Mouse (Mus musculus): ENCODE results near the gene Fam120b. TPM values are rescaled to one million over a fixed set of nuclear protein-coding genes. Genes with fewer than 3 reads are reported as not detected.

The Fam120b gene
- polyA plus RNA-seq, 1 experiment from 2014 or later: 45.2 TPM

- Histone ChIP-seq H3K4me1 (replicated peaks; ENCODE audit: control insufficient read depth, insufficient read depth, low read length) (peaks cover 35% of the 10 kb centered on the region), H3K36me3 (replicated peaks; ENCODE audit: control insufficient read depth, insufficient read depth) (no peaks in the 10 kb centered on the region), H3K4me2 (replicated peaks) (peak overlapping the region; percentile 25; the same call in 1 of the 2 replicates), H3K9me3 (ENCODE audit: control insufficient read depth, low read length) (no peaks in the 10 kb centered on the region), H3K4me3 (replicated peaks; ENCODE audit: low read length) (no peak overlapping the region), H3K9ac (no peak overlapping the region), H3K27ac (no peak overlapping the region), H3K27me3 (ENCODE audit: control insufficient read depth, insufficient read depth, low read length) (no peaks in the 10 kb centered on the region)
- 3% methylated on average over 15 of the region's 15 CpGs for WGBS
- DNase-seq (ENCODE audit: low spot score) (no peak), ATAC-seq (ENCODE audit: low FRiP score) (no peak)
These were observed 17.4 kb upstream of the Fam120b start for GRCm38 (mm10) chr17:15378413-15379109.

- H3K4me2 ChIP-seq (replicated peaks): peak overlapping the region; percentile 79
- H3K4me3 ChIP-seq (replicated peaks; ENCODE audit: low read length): peak overlapping the region; percentile 37
- no peaks in the 10 kb centered on the region for H3K27me3 ChIP-seq (ENCODE audit: control insufficient read depth, insufficient read depth, low read length)
- no peak for ATAC-seq (ENCODE audit: low FRiP score)
- WGBS: 8% methylated on average over 17 of the region's 17 CpGs
- peak overlapping the region; percentile 59 for H3K9ac ChIP-seq
- no peaks in the 10 kb centered on the region for H3K9me3 ChIP-seq (ENCODE audit: control insufficient read depth, low read length)
- H3K36me3 ChIP-seq (replicated peaks; ENCODE audit: control insufficient read depth, insufficient read depth): no peaks in the 10 kb centered on the region
- H3K27ac ChIP-seq: no peak overlapping the region
- peaks cover 24% of the 10 kb centered on the region for H3K4me1 ChIP-seq (replicated peaks; ENCODE audit: control insufficient read depth, insufficient read depth, low read length)
- peak; percentile 38 for DNase-seq (ENCODE audit: low spot score)
These were observed 16.1 kb upstream of the Fam120b start for GRCm38 (mm10) chr17:15379741-15380526.

- Histone ChIP-seq H3K4me1 (replicated peaks; ENCODE audit: control insufficient read depth, insufficient read depth, low read length) (peaks cover 24% of the 10 kb centered on the region), H3K9ac (peak overlapping the region; percentile 59), H3K36me3 (replicated peaks; ENCODE audit: control insufficient read depth, insufficient read depth) (no peaks in the 10 kb centered on the region), H3K27me3 (ENCODE audit: control insufficient read depth, insufficient read depth, low read length) (no peaks in the 10 kb centered on the region), H3K27ac (peak overlapping the region; percentile 33; the same call in 1 of the 2 replicates), H3K9me3 (ENCODE audit: control insufficient read depth, low read length) (no peaks in the 10 kb centered on the region), H3K4me2 (replicated peaks) (peak overlapping the region; percentile 79), H3K4me3 (replicated peaks; ENCODE audit: low read length) (peak overlapping the region; percentile 37)
- peak; percentile 37 for ATAC-seq (ENCODE audit: low FRiP score)
- under 1% methylated on average over 27 of the region's 27 CpGs for WGBS
- peak; percentile 71 for DNase-seq (ENCODE audit: low spot score)
These were observed 15.4 kb upstream of the Fam120b start for GRCm38 (mm10) chr17:15380641-15381051.

- peaks cover 24% of the 10 kb centered on the region for H3K4me1 ChIP-seq (replicated peaks; ENCODE audit: control insufficient read depth, insufficient read depth, low read length)
- WGBS: 4% methylated on average over 22 of the region's 22 CpGs
- 0 out of 2 replicates have a peak overlapping the region, but pooled peaks have one; percentile 33 for H3K27ac ChIP-seq
- no peaks in the 10 kb centered on the region for H3K36me3 ChIP-seq (replicated peaks; ENCODE audit: control insufficient read depth, insufficient read depth)
- H3K9ac ChIP-seq: peak overlapping the region; percentile 59
- no peaks in the 10 kb centered on the region for H3K9me3 ChIP-seq (ENCODE audit: control insufficient read depth, low read length)
- ATAC-seq (ENCODE audit: low FRiP score) (peak; percentile 38), DNase-seq (ENCODE audit: low spot score) (no peak)
- H3K27me3 ChIP-seq (ENCODE audit: control insufficient read depth, insufficient read depth, low read length): no peaks in the 10 kb centered on the region
- H3K4me3 ChIP-seq (replicated peaks; ENCODE audit: low read length): peak overlapping the region; percentile 37
- H3K4me2 ChIP-seq (replicated peaks): peak overlapping the region; percentile 79
These were observed 14.7 kb upstream of the Fam120b start for GRCm38 (mm10) chr17:15381092-15381860.

- no peaks in the 10 kb centered on the region for H3K36me3 ChIP-seq (replicated peaks; ENCODE audit: control insufficient read depth, insufficient read depth)
- no peak overlapping the region for H3K27ac ChIP-seq
- peak overlapping the region; percentile 79; the same call in 1 of the 2 replicates for H3K4me2 ChIP-seq (replicated peaks)
- no peak overlapping the region for H3K4me3 ChIP-seq (replicated peaks; ENCODE audit: low read length)
- no peaks in the 10 kb centered on the region for H3K9me3 ChIP-seq (ENCODE audit: control insufficient read depth, low read length)
- 11% methylated on average over 7 of the region's 7 CpGs for WGBS
- ATAC-seq (ENCODE audit: low FRiP score) (no peak), DNase-seq (ENCODE audit: low spot score) (no peak)
- 0 out of 2 replicates have a peak, but pooled peaks cover 4% of the 10 kb centered on the region for H3K27me3 ChIP-seq (ENCODE audit: control insufficient read depth, insufficient read depth, low read length)
- peaks cover 24% of the 10 kb centered on the region for H3K4me1 ChIP-seq (replicated peaks; ENCODE audit: control insufficient read depth, insufficient read depth, low read length)
- no peak overlapping the region for H3K9ac ChIP-seq
These were observed 13.9 kb upstream of the Fam120b start for GRCm38 (mm10) chr17:15381869-15382660.

- Histone ChIP-seq H3K27ac (no peak overlapping the region), H3K36me3 (replicated peaks; ENCODE audit: control insufficient read depth, insufficient read depth) (no peaks in the 10 kb centered on the region), H3K4me3 (replicated peaks; ENCODE audit: low read length) (no peak overlapping the region), H3K4me1 (replicated peaks; ENCODE audit: control insufficient read depth, insufficient read depth, low read length) (peaks cover 18% of the 10 kb centered on the region), H3K9me3 (ENCODE audit: control insufficient read depth, low read length) (no peaks in the 10 kb centered on the region), H3K27me3 (ENCODE audit: control insufficient read depth, insufficient read depth, low read length) (0 out of 2 replicates have a peak, but pooled peaks cover 4% of the 10 kb centered on the region), H3K9ac (no peak overlapping the region), H3K4me2 (replicated peaks) (no peak overlapping the region)
- WGBS: 96% methylated on average over 5 of the region's 5 CpGs
- DNase-seq (ENCODE audit: low spot score) (no peak), ATAC-seq (ENCODE audit: low FRiP score) (no peak)
These were observed 12.6 kb upstream of the Fam120b start for GRCm38 (mm10) chr17:15383360-15383759.

GRCm38 (mm10) chr17:15388892-15389291 is 7.1 kb upstream of the Fam120b start:
- WGBS: 78% methylated on average over 4 of the region's 4 CpGs
- no peak for ATAC-seq (ENCODE audit: low FRiP score)
- Histone ChIP-seq H3K9me3 (ENCODE audit: control insufficient read depth, low read length) (no peaks in the 10 kb centered on the region), H3K9ac (no peak overlapping the region), H3K4me1 (replicated peaks; ENCODE audit: control insufficient read depth, insufficient read depth, low read length) (no peaks in the 10 kb centered on the region), H3K27me3 (ENCODE audit: control insufficient read depth, insufficient read depth, low read length) (0 out of 2 replicates have a peak, but pooled peaks cover 4% of the 10 kb centered on the region), H3K4me2 (replicated peaks) (no peak overlapping the region), H3K4me3 (replicated peaks; ENCODE audit: low read length) (no peak overlapping the region), H3K36me3 (replicated peaks; ENCODE audit: control insufficient read depth, insufficient read depth) (no peaks in the 10 kb centered on the region), H3K27ac (no peak overlapping the region)
- no peak for DNase-seq (ENCODE audit: low spot score)

GRCm38 (mm10) chr17:15389356-15389755 is 6.6 kb upstream of the Fam120b start:
- WGBS: 81% methylated on average over 8 of the region's 8 CpGs
- Histone ChIP-seq H3K4me1 (replicated peaks; ENCODE audit: control insufficient read depth, insufficient read depth, low read length) (no peaks in the 10 kb centered on the region), H3K27me3 (ENCODE audit: control insufficient read depth, insufficient read depth, low read length) (0 out of 2 replicates have a peak, but pooled peaks cover 4% of the 10 kb centered on the region), H3K27ac (no peak overlapping the region), H3K36me3 (replicated peaks; ENCODE audit: control insufficient read depth, insufficient read depth) (no peaks in the 10 kb centered on the region), H3K9ac (no peak overlapping the region), H3K4me2 (replicated peaks) (no peak overlapping the region), H3K4me3 (replicated peaks; ENCODE audit: low read length) (no peak overlapping the region), H3K9me3 (ENCODE audit: control insufficient read depth, low read length) (no peaks in the 10 kb centered on the region)
- ATAC-seq (ENCODE audit: low FRiP score): no peak
- no peak for DNase-seq (ENCODE audit: low spot score)

Data from hindbrain, embryonic 14.5 days (tissue).